Mouse (Mus musculus) cerebellum, adult 18-20 months (tissue): Measurements from ENCODE around the gene Plekha7.
A peak's percentile ranks its signal among the peaks of the same experiment; 100 is the strongest.

Source experiments
- DNase-seq, 2 experiments: peaks; one replicate each; pipeline ENCODE4 v3.0.0; 2021

The Plekha7 gene

DNA sequence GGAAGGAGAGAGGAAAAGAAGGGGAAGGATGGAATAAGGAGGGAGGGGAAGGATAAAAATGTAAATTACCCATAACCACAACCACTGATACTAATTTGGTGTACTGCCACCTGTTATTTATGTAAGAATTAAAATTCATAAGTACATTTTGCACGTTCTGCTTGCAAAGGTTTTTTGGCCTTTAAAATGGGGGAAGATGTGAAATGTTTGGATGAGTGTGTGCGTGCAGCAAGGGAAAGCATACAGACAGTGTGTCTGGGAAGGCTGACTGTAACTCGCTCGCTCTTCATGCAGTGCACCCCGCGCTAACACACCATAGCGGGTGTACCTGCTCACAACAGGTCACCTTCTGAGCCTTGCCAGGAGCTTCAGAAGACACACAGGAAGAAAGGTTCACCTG lies 90.4 kb downstream of the Plekha7 start:
- DNase-seq: no peak

DNA sequence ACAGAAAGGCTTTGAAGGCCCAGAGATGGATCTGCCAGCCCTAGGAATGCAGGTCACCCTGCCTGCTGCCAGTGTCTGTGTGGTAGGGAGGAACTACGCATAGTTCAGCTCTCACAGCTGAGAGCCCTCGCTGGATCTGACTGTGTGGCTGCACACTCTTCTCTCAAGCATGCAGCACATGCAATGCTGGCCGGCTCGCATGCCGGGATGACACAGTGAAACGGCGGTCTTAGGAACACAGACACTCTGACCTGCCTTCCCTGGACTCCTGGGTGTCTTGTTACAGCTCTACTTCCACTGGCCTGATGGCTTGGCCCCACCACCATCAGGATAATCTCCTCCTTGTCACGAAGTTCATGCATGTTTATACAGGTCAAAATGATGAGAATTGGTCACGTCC lies 96.3 kb downstream of the Plekha7 start:
- DNase-seq: no peak

DNA sequence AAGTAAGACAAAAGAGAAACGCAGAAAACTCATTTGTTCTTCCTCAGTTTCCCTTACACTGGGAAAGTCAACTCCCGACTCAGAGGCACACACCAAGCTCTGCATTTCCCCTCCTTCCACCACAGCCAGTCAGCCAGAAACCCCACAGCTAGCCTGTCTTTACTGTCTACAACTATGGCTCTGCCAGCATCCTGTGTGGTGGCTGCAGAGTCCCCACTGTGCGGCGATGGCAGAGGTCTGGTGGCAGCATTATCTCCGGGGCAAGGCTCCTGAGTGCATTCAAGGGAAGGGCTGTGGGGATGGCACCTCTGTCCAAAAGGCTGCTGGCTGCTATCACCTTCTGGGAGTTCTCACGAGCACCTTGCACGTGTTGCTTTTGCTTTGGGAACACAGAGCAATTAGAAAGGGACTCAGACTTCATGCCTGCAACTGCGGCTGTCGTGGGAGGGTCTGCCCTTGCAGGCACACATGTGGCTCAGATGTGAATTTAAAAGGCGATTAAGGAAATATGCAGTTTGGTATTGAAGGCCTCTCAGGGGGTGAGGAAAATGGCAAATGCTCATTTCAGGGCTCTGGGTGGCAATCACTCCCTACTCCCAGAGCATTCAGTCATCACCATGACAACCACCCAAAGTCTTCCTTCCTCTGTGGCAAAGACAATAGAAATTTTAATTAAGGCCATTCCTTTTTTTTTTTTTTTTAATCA lies 98.1 kb downstream of the Plekha7 start:
- DNase-seq: no peak

DNA sequence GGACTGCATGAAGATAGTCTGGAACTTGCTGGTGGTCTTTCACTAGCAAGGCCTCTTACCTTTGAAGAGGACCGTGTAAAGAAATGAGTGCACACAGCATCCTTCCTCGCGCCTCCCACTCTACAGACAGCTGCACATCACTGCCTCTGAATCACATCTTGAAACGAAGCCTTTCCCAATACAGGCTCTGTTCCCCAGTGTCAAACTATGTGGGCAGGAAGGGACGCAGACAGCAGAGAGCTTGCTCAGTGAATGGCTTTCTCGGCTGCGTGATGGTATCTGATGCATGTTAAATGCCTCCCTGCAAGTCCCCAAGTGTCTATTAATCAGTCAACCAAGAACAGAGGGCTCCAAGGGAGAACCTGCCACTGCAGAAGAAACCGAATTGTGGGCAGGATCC lies 99.3 kb downstream of the Plekha7 start:
- DNase-seq: no peak

DNA sequence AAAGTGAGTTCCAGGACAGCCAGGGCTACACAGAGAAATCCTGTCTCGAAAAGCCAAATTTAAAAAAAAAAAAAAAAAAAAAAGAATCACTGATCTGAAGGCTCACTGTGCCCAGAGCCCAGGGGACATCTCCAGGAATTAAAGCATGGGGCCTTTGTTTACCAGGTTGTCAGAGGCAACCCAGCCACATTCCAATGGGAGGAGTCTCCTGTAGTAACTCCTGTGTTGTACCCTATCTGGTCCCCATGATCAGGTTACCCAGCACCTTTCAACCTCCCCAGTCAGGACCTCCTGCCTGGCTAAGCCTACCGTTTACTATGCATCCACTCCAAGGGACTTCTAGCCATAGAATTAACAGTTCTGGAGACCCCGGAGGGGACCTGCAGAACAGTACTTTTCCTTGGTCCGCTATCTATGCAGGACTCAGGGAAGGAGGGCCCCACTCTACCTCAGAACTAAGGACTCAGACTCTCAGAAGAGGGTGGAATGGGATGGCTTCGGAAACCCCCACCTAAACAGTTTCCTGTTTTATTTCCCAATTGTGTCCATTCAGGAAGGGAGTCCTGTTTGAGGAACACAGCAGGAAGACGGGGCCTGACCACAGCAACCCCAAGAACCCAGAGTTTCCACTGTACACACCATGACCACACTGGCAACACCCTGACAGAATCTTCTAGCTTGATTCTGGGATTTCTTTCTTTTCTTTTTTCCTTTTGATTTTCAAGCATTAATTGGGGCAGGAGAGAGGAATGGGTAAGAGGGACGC lies 101.2 kb downstream of the Plekha7 start:
- no peak for DNase-seq

DNA sequence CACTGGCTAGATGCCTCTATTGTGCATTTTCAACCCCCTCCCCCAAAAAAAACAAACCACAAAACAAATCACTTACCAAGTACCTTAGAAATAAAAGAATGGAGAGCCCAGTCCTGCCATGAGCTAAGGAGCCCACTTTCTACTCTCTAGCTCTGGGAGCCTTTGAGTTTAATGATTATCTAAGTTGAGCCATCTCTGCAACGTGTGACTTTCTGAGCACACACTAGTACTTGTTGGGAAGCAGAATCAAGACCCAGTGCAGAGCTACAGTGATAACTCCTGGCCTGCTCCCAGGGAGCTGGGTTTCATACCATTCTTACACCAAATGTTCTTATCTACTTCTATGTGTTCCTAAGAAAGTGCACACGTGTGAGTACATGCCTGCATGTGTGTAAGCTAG lies 102.7 kb downstream of the Plekha7 start:
- no peak for DNase-seq

DNA sequence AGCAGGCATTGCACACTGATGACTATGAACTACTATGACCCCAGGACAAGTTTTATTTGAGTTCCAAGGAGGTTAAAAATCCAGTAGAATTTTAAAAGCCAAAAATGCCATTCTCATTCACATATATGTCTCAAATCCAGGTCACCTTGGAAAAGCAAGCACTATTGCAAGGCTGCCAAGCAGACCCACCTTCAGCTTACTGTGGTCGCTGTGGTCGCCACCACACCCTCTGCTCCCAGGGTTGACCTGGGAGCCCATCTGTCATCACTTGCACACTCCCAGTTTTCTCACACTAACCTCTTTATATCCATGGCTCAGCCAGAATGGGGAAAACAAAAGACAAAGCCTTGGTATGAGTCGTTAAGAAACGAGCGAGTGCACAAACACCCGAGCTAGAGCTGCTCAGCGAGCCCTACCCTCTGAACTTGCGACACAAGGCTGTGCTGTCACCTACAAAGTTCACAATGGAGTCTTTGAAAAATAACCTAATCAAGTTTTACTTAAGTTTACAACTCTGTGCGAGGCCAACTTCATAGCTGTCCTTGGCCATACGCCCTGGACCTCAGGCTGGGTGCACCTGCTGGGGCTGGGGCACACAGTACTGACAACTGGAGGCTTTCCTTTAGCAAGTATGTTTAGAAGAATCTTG lies 106.0 kb downstream of the Plekha7 start:
- no peak for DNase-seq

DNA sequence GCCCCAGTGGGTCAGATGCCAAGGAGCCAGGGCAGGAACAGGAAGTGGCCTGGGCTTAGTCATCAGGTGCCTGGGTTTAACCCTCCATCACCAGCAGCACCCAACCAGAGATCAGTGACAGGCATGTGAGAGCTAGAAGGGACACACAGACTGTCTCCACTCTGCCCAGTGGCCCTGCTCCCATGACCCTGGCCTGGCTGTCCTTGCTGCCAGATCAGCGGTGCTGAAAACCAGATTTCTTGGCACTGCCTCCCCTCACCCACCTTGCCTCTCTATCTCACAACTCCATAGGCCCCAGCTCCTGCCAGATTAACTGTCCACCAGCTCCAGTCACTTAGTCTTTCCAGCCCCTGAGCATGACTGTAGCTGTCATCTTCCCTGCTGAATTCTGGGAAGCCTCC lies 107.2 kb downstream of the Plekha7 start:
- DNase-seq: no peak

DNA sequence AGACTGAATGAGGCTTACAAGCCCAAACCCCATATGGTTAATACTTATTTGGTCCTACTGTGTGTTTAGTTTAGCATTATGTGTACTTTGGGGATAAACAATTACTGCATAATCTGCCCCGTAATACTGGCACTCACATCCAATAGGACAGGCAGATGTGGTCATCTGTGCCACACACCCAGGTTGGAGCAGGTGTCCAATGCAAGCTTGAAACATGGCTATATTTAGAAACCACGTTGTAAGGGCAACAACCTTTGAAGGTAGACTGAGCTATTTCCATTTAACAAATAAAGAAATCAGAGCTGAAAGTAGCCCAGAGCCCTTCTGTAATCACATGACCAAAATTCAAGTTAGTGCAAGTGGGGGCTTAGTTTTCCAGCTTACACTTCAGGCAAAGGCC lies 107.6 kb downstream of the Plekha7 start:
- no peak for DNase-seq

DNA sequence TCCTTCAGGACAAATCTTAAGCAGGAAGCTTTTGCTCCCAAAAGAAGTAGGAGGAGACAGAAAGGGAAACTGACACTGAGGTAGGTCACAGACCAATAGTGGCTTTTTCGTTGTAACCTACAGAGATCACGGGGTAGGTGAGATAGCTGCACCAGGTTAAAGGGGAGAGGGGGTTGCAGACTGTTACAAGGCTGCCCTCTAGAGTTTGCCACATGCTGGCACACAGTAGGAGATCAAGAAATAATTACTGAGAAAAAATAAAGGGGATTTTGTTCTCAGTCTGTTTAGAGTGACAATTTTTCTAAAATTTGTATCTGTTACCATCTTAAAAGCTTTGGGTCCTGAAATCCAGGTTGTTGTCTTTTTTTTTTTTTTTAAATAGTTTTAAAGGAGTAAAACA lies 109.3 kb downstream of the Plekha7 start:
- DNase-seq: no peak

DNA sequence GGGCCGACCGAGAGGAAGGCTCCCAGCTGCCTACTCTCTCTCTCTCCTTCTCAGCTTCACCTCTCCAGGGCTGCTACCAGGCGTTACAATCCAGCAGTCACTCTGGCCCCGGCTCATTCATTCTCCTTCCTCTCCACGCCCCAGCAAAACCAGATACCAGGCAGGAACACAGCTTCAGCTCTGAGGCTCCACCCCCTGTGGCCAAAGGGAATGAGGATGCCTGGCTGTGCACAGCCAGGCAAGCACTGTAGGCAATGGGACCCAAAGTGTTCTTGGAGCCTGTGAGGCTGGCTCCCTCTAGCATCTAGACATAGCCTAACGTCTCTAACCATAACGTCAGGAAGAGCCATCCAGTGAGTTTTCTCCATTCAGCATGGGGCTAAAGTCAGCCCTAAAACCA lies 109.8 kb downstream of the Plekha7 start:
- DNase-seq: no peak

DNA sequence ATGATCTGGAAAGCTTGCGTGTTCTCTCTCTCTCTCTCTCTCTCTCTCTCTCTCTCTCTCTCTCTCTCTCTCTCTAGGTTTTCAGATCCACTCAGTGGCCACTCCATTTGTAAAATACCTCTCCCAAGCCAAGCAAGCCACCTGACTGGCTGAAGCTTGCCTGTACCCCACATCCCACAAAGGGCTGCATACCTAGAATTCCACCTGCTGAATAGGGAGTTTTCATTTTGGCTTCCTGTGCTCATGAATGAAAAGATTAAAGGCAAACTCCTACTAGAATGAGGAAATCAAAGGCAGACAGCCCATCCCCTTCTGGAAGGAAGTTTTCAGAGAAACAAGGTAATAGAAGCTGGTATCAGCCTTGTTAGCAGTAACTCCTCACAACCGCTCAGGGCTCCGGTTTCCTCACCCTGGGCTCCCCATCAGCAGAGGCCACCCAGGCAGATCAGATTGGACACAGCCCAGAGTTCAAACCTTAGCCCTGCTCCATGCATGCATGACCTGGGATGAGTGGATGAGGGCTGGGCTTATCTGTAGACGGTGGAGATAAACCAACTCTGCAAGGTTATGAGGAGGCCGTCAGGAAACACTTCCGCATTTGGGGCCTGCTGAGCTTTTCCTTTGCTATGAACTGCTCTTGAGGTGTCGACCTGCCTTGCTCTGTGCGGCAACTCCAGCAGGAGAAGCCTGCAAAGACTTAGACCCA lies 111.0 kb downstream of the Plekha7 start:
- DNase-seq: no peak

DNA sequence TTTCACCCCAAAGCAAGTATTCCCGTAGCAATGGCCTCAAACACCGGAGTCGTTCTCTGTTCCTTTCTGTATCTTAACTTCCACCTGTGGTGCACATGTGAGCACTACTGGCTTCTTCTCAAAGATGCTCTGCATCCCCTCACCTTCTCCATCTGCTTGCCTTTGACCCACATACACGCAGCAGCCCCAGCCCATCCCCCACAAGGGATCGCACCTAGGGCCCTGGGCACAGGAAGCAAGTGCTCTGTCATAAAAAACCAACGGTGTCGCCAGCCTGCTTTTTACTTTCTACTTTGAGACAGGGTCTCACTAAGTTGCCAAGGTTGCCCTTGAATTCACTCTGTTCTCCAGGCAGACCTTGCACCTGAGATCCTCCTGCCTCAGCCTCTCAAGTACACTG lies 113.2 kb downstream of the Plekha7 start:
- no peak for DNase-seq

DNA sequence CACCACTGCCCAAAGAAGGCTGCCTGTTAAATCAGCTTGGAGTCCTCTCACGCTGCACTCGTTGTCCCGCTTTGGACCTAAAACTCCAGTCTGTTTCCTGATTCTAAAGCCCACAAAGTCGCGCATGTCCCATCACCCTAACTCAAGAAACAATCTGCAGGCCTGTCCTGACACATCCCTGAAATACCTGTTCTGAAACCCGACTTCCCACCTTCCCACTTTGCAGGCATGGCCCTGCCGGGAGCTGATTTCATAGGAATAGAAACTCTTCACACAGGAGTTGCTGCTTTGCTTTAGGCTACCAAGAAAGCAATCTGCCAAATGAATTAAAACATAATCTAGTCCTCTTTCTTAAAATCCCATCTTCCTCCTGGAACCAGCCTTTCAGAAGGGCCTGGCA lies 115.2 kb downstream of the Plekha7 start:
- DNase-seq: no peak

DNA sequence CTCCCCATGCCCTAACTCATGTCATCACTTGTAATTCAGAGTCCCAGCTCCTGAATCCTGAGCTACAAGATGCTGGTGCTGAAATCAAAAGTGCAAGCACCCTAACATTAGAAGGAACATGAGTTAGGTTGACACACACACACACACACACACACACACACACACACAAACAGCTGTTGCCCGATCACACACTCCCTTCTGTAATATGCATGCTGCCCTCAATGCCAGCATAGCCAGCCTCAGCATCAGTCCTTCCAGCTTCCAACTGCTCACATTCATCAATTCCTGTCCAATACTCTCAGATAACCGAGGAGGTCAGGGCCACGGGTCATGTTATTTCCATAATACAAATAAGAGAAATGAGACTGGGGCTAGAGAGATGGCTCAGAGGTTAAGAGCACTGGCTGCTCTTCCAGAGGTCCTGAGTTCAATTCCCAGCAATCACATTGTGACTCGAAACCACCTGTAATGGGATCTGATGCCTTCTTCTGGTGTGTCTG lies 116.0 kb downstream of the Plekha7 start:
- no peak for DNase-seq

DNA sequence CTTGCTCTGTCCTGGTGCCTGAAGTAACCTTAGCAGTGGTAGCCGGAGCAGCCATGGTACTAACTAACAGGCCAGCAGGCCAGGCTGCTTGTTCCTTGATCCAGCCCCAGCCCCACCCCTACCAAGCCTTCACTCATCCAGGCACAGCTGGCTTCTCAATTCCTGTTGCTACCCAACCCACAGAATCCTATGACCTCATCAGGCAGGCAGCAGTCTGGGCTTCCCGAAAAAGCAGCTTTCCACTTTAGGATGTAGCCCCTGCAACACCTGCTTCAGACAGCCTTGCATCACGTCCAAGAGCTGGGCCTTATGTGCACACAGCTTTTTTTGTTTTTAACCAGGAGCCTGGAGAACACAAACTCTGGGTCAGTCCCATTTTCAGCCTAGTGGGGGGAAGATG lies 117.0 kb downstream of the Plekha7 start:
- no peak for DNase-seq

DNA sequence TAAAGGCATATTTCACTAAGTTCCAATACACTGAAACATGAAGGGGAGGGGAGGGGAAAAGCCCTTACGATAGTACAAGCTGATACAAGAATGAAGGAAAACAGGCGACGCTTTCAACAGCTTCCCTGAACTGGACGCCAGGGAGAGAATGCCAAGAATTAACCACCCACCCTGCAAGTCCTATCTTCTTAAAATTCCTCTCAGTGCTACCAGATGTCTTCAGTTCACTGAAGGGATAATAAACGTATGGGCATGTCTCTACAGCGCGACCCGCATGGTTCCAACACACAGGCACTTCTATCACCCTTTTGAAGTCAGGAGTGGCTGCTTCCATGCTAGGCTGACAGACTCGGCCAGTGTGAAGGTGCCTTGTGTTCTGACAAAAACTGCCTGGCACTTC lies 118.5 kb downstream of the Plekha7 start:
- no peak for DNase-seq

DNA sequence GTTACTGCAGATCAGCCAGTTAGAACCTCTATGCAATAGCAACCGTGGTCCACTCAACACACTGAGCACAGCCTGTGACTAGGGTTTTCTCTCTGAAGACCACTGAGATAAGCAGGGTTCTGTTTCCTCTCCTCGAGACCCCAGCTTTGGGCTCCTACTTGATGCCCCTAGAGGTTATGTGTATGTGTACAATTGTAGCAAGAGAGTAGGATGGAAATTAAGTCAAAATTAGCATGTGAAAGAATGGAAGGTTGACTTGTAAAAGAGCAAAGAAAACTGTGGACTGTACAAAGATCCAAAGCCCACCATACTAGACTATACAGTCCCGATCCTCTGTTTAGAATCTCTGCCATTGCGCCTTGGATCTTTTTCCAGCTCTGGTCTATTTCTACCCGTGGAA lies 119.8 kb downstream of the Plekha7 start:
- DNase-seq: no peak

DNA sequence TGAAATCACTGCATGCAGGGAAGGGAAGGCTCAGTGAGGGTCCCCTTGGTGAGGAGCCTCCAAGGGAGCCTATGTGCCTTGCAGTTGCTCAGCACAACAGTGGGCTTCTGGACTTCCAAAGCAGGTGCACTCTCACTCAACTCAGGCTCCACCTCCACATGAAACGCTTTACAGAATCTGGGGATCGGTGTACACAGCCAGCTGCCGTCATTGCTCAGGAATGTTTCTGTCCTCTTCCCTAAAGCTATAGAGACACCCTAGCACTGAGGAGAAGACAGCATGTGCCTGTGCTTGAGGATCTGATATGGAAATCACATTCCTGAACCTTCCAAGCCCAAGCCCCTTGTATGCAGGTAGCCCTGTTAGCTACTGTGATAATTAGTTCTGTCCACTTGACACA lies 120.7 kb downstream of the Plekha7 start:
- DNase-seq: no peak

DNA sequence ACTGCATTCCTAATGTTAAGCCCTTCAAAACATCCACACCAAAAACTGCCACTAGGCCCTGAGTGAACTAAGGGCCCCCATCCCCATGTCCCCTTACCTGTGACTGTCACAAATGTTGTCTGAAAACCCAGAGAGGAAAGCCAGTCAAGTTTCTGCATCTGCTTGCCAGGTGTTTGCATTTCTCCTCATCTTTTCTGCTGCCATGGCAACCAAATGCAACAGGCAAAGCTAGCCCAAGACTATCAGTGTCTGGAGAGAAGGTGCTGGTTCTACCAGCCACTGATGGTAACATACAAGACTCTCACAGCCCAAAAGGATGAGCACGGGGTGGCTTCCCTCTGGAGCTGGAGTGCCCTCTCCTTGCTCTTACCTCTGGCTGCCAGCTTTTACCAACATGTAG lies 121.3 kb downstream of the Plekha7 start:
- DNase-seq: no peak

DNA sequence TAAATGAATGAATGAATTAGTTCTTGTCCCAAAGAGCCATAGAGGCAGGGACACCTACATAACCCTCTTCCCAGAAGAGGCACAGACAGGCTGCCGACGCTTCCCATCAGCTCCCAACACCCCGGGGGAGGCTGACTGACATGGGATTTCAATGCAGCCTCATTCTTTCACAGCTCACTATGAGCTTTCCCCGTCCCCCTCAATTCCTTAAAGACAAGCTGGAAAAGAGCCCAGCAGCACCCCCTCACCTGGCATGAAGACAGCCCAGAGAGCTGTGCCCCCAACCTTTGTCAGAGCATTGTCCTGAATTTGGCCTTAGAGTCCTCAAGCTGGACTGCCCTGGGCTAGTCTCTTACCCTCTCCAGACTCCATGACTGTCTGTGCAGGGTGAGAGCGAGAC lies 122.0 kb downstream of the Plekha7 start:
- DNase-seq: no peak

DNA sequence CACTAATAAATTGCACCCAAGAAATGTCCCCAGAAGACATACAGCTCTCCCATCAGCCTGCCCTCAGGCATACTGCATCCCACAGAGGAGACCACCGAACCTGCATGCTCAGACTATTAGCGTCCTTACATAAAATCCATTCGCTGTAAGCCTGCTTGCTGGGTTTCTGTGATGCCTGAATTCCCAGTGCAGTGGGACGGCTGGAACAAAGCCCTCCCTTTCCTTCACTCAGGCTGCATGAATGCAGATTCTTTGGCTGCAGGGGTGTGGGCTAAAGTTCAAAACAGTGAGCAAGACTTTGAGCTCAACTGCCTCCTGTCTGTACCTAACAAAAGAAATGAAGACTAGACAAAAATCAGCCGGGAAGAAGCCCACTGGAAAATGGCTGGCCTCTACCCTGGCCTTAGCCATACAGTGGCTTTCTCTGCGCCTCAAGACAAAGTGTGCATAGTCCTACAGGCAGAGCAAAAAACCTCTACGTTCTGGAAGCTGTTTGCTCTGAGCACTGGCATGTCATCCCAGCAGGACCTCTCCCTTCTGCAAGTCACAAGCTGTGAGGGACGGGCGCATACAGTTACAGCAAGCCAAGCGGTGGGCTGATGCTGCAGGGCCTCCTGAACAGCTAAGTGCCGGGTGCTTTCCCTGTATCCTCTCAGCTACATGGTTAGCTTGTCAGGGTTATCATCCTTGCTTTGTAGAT lies 123.7 kb downstream of the Plekha7 start:
- DNase-seq: no peak

DNA sequence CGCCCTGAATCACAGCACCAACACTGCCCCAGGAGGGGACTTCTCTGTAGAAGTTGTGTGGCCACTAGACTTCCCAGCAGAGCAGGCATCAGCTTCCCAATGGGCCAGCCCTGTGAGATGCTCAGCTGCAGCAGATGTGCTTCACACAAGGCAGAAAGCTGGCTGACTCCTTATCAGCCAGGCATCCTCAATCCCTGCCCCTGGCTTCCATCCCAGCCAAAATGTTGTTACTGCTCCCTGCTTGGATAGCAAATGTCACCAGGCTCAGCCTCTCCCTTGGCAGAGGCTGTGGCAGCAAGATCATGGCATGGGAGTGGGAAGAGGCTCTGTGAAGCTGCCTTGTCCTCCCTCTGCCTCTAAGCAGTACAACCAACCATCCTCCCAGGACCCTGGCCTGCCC lies 125.7 kb downstream of the Plekha7 start:
- DNase-seq: peak; percentile 17 to 27
